Mouse (Mus musculus) testis, adult 2 months (tissue): ENCODE measurements around the gene Dpp6. TPM values are rescaled to one million over a fixed set of nuclear protein-coding genes. Genes with fewer than 3 reads are reported as not detected.
"Not testable (repeated sequence)": the region's sequence is repeated elsewhere in the genome, so short reads cannot be mapped to it uniquely, and the experiment has no call there.

Experiments used
- H3K27ac ChIP-seq: fragments of 200-500 bp; 2 replicates; pipeline ENCODE4 v1.5.1; 2012; ENCODE audit warnings: low read depth, low read length; ENCODE audit not compliant: control insufficient read depth, insufficient read depth
- H3K27me3 ChIP-seq: fragments of 200-500 bp; 2 replicates; pipeline ENCODE4 v1.6.1; 2012; ENCODE audit warnings: mild to moderate bottlenecking, low read length, moderate library complexity; ENCODE audit not compliant: control insufficient read depth, insufficient read depth
- H3K36me3 ChIP-seq: fragments of 200-500 bp; 2 replicates; pipeline ENCODE4 v1.6.1; 2012; ENCODE audit warnings: mild to moderate bottlenecking, low read length; ENCODE audit not compliant: control insufficient read depth, insufficient read depth
- H3K4me1 ChIP-seq: fragments of 200-500 bp; 2 replicates; pipeline ENCODE4 v1.6.1; 2012; ENCODE audit warnings: low read length; ENCODE audit not compliant: control insufficient read depth, insufficient read depth
- H3K4me3 ChIP-seq: fragments of 200-500 bp; 2 replicates; pipeline ENCODE4 v1.5.1; 2012; ENCODE audit warnings: low read depth, mild to moderate bottlenecking, low read length, moderate library complexity, mixed read lengths; ENCODE audit not compliant: control insufficient read depth
- CTCF ChIP-seq: fragments of 200-500 bp; IDR thresholded peaks from 2 replicates; pipeline ENCODE4 v1.5.1; 2012; ENCODE audit warnings: low read depth, mild to moderate bottlenecking, inconsistent platforms, low read length, moderate library complexity; ENCODE audit not compliant: control insufficient read depth, insufficient read depth, insufficient replicate concordance
- POLR2A ChIP-seq: fragments of 200-500 bp; IDR thresholded peaks from 2 replicates; pipeline ENCODE4 v1.6.1; 2012; ENCODE audit warnings: low read depth, mild to moderate bottlenecking, inconsistent platforms, low read length, moderate library complexity; ENCODE audit not compliant: control insufficient read depth
- polyA plus RNA-seq: library from polyadenylated mRNA; depleted of rRNA; stranded (reverse); fragments of >200 nt; gene quantifications from 2 replicates; pipeline ENCODE4 v1.2.3, GENCODE M21; 2012

Dpp6 gene
- polyA plus RNA-seq, 1 experiment: 8.3 TPM

DNA sequence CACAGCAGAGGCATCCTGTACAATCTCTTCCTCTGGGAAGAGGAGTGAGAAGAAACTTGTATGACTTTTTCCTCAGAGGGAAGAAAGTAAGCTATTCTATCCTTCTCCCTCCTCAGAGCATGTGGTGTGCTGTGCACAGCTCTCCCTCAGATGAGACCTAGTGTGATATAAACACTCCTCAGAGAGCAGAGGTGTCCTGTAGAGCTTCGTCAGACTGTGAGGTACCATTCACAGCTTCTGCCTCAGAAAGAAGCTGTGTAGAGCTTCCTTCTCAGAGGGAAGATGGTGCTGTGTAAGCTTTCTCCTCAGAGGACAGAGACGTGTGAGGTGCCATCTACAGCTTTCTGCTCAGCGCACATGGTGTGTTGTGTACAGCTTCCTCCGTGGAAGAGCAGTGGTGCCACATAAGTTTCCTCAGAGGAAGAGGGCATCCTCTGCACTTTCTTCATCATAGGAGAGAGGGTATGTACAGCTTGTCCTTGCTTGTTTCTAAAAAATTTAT is 658.0 kb downstream of the Dpp6 start:
- no peak overlapping the region for H3K4me3 ChIP-seq
- TF ChIP-seq POLR2A (no peak), CTCF (no peak)
- no peaks in the 10 kb centered on the region for H3K27me3 ChIP-seq

DNA sequence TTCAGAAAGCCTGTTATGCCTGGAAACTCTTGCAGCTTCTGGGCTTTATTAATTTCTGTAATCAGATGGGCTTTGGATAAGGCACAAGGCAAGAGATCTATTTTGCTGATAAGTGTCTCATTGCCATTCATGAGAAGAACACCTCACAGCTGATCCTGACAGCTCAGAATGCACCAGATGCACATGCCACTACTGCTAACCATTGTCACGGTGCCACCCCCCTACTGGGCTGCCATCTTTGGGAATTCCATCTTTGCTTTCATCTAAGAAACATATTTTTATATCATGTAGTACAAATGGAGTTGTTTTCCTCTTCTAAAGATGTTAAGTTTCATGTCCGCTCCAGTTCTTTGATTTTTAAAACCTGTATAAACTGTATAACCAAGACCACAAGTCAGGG is 664.7 kb downstream of the Dpp6 start:
- no peaks in the 10 kb centered on the region for H3K36me3 ChIP-seq
- H3K27me3 ChIP-seq: no peaks in the 10 kb centered on the region
- no peak overlapping the region for H3K4me3 ChIP-seq
- TF ChIP-seq POLR2A: no peak
- TF ChIP-seq CTCF: no peak
- H3K27ac ChIP-seq: no peak overlapping the region
- H3K4me1 ChIP-seq: no peaks in the 10 kb centered on the region

More for the DNA sequence above, 658.0 kb downstream of the Dpp6 start:
- Histone ChIP-seq H3K4me1 (no peaks in the 10 kb centered on the region), H3K36me3 (no peaks in the 10 kb centered on the region), H3K27ac (no peak overlapping the region)

DNA sequence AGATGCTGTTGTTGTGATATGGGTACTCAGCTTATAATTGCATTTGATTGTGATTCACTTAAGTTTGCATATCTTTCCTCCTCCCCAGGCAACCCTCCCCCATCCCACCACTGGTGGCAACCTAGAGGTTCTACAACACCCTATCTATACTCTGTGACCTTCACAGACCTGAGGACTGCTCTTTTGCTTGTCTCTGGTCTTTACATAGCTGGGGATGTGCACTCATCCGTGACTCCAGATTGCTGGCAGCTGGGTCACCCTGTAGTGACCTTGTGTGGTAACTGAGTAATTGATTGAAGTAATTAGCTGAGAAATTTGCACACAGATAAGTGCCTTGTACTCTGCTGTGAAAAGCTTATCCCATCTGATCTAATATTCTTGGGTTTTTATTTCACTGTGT is 669.1 kb downstream of the Dpp6 start:
- H3K4me1 ChIP-seq: no peaks in the 10 kb centered on the region
- no peak overlapping the region for H3K27ac ChIP-seq
- no peak overlapping the region; the same call in 1 of the 2 replicates for H3K4me3 ChIP-seq
- TF ChIP-seq CTCF (no peak), POLR2A (no peak)
- H3K36me3 ChIP-seq: no peaks in the 10 kb centered on the region
- no peaks in the 10 kb centered on the region for H3K27me3 ChIP-seq

DNA sequence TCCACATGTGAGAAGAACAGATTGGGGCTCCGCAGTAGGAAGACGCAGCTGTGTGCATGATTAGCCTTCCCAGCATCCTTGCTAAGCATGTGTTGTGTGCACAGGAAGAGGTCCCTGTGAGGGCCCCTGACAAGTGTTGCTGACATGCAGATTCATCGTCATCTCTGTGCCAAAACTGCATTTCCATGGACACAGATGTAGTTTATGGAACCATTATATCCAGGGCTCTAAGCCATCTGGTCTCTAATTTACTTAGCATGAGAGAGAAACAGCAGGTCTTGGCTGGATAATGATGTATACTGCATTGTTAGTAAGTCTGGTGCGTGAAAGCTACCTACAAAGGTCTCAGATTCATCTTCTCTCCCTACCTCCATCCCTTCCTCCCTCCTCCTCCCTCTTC is 673.9 kb downstream of the Dpp6 start:
- no peak overlapping the region for H3K27ac ChIP-seq
- H3K27me3 ChIP-seq: no peaks in the 10 kb centered on the region
- H3K36me3 ChIP-seq: no peaks in the 10 kb centered on the region
- H3K4me3 ChIP-seq: no peak overlapping the region
- TF ChIP-seq CTCF: no peak
- TF ChIP-seq POLR2A: no peak
- H3K4me1 ChIP-seq: no peaks in the 10 kb centered on the region

DNA sequence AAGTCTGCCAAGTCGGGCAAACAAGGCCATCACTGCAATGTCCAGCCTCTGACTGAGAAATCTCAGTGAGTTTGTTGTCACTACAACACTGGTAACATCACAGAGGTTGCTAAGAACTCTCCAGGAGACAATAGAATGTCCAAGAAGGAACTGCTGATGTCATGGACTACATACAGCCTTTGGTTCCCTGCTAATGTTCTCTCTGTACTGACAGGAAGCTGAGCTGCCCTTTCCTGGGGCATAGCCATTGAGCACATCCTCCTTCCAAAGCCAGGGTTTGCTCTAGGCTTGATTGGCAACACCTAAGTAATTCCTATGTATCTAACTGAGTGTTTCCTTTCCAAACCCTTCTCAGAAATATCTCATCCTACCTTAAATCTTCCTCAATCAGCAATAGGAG is 684.3 kb downstream of the Dpp6 start, which contains the start of gene Speer4b:
Gene Speer4b (minus strand): TSS at position 101 of the 400 bp plus-strand sequence.
- peak within 1 kb of the TSS; percentile 80 for H3K4me3 ChIP-seq
- H3K36me3 ChIP-seq, H3K27me3 ChIP-seq, H3K4me1 ChIP-seq: not testable (repeated sequence)
- H3K27ac ChIP-seq: peak within 1 kb of the TSS; percentile 44; the same call in 1 of the 2 replicates

DNA sequence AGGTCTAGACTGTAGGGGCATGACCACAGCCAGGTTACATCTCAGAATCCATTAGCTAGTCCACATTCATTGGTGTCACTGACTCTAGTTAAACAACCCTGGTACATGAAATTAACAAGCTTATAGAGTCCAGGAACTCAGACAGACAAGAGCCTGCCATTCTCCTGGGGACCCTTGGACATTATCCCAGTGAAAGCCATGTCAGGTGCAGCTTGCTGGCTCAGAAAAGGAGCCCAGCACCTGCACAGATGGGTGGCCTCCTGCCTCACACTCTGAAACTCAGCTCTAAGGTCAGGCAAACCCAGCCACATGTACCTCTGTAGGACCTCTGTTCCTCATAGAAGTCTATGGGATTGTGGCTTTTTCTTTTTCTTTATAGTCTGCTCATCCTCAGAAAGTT is 701.7 kb downstream of the Dpp6 start:
- H3K27ac ChIP-seq: no peak overlapping the region
- no peaks in the 10 kb centered on the region for H3K36me3 ChIP-seq
- TF ChIP-seq CTCF: no peak
- no peak for TF ChIP-seq POLR2A
- H3K27me3 ChIP-seq: no peaks in the 10 kb centered on the region
- H3K4me3 ChIP-seq: no peak overlapping the region
- H3K4me1 ChIP-seq: no peaks in the 10 kb centered on the region

DNA sequence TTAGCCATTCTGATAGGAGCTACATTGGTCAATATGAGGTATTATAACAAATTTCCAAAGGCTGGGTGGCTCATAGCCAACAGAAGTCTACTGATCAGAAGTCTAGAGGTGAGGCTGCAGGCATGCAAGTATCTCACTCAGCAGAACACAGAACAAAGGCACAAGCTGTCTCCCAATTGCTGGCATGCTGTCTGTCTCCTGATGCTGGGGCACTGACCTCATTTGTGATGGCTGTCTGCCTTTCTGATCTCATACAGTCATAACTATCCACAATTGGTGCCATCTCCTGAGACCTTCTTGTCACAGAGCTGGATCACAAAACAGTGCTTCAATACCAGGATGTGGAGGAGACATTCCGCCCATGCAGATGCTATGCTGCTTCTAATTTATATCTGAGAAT is 709.9 kb downstream of the Dpp6 start:
- H3K36me3 ChIP-seq: no peaks in the 10 kb centered on the region
- no peak overlapping the region for H3K27ac ChIP-seq
- H3K27me3 ChIP-seq: no peaks in the 10 kb centered on the region
- TF ChIP-seq CTCF: no peak
- no peak for TF ChIP-seq POLR2A
- H3K4me1 ChIP-seq: no peaks in the 10 kb centered on the region
- no peak overlapping the region for H3K4me3 ChIP-seq

DNA sequence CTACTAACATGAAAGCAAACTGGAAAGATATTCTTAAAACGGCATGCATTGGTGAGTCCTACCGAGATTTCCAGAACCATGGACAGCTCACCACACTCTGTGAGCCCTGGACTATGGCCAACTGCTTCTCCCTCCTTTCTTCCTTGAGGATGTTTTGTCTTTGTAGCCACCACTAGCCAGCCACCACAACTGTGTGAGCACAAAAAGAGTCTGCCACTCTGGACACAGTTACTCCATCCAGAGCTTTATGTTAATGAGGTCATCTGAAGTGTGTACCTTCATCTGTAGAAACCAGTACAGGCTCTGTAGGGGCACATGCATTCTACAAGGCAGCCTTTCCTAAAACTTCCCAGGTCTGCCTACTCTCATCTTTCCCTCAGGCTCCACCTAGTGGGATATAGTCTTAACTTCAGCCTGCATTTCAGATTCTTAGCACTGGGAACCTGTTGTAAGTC is 727.8 kb downstream of the Dpp6 start:
- no peaks in the 10 kb centered on the region for H3K36me3 ChIP-seq
- no peak for TF ChIP-seq CTCF
- no peak for TF ChIP-seq POLR2A
- H3K4me1 ChIP-seq: no peaks in the 10 kb centered on the region
- H3K27me3 ChIP-seq: no peaks in the 10 kb centered on the region
- no peak overlapping the region for H3K4me3 ChIP-seq
- no peak overlapping the region for H3K27ac ChIP-seq

DNA sequence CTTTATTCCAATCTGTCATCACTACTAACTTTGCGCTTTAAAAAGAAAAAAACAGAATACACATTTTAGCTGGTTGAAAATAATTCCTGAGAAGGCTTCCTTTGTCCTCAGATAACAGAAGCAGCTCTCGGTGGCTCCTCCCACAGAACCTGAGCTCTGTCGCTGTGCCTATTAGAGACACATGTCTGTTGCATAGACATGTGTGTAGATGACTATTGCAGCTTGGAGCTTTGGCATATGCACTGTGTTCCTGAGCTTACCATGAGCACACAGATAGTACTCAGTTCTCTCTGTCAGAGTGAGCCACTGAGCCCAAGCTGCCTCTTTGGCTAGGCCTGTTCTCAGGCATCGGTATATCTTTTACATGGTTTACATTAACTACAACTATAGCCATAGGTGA is 732.3 kb downstream of the Dpp6 start:
- Histone ChIP-seq H3K27ac (no peak overlapping the region), H3K4me1 (no peaks in the 10 kb centered on the region), H3K27me3 (no peaks in the 10 kb centered on the region), H3K36me3 (no peaks in the 10 kb centered on the region), H3K4me3 (no peak overlapping the region)
- TF ChIP-seq CTCF (no peak), POLR2A (no peak)
